Mouse (Mus musculus): ENCODE data around the gene Atp6v1fnb. TPM values are rescaled to one million over a fixed set of nuclear protein-coding genes. Genes with fewer than 3 reads are reported as not detected.

Gene Atp6v1fnb
- total RNA-seq, 2 experiments from 2014 or later: not detected

GRCm38 (mm10) chr6:29450667-29451066 lies 20.6 kb upstream of the Atp6v1fnb start:
- DNase-seq: no peak
- intact Hi-C loops (cut with DNase I; ENCODE audit: low total_unique reads): no loop called here

GRCm38 (mm10) chr6:29461502-29461901 lies 9.7 kb upstream of the Atp6v1fnb start:
- no peak for DNase-seq
- intact Hi-C loops (cut with DNase I; ENCODE audit: low total_unique reads): no loop called here

GRCm38 (mm10) chr6:29463388-29463787 lies 7.8 kb upstream of the Atp6v1fnb start:
- DNase-seq: no peak

GRCm38 (mm10) chr6:29467583-29468354 lies 3.5 kb upstream of the Atp6v1fnb start, which contains the start of gene Atp6v1f:
Atp6v1f (plus strand) TSS chr6:29467718.
- intact Hi-C loops (cut with DNase I; ENCODE audit: low total_unique reads): no loop called here
- peak; percentile 94 for DNase-seq

More at GRCm38 (mm10) chr6:29463388-29463787, 7.8 kb upstream of the Atp6v1fnb start:
- intact Hi-C loops (cut with DNase I; ENCODE audit: low total_unique reads): no loop called here

- intact Hi-C loops (cut with DNase I; ENCODE audit: low total_unique reads): no loop called here
- DNase-seq: no peak
These were observed 2.4 kb upstream of the Atp6v1fnb start for GRCm38 (mm10) chr6:29468851-29469250.

- intact Hi-C loops (cut with DNase I; ENCODE audit: low total_unique reads): loop anchor here (5.0 kb wide), 1 partner anchor 77 kb away; the partner anchor contains the start of gene Ccdc136
- DNase-seq: peak; percentile 70
These were observed 2.9 kb downstream of the Atp6v1fnb start for GRCm38 (mm10) chr6:29473941-29474691.

- intact Hi-C loops (cut with DNase I; ENCODE audit: low total_unique reads): loop anchor here (5.0 kb wide), 1 partner anchor 77 kb away; the partner anchor contains the start of gene Ccdc136
- no peak for DNase-seq
These were observed 3.5 kb downstream of the Atp6v1fnb start for GRCm38 (mm10) chr6:29474736-29475135.

GRCm38 (mm10) chr6:29482691-29483090 lies 11.5 kb downstream of the Atp6v1fnb start:
- DNase-seq: no peak
- intact Hi-C loops (cut with DNase I; ENCODE audit: low total_unique reads): no loop called here

- intact Hi-C loops (cut with DNase I; ENCODE audit: low total_unique reads): no loop called here
- peak; percentile 65 for DNase-seq
These were observed 13.7 kb downstream of the Atp6v1fnb start for GRCm38 (mm10) chr6:29484716-29485559.

- no peak for DNase-seq
- intact Hi-C loops (cut with DNase I; ENCODE audit: low total_unique reads): no loop called here
These were observed 14.7 kb downstream of the Atp6v1fnb start for GRCm38 (mm10) chr6:29485951-29486350.

- intact Hi-C loops (cut with DNase I; ENCODE audit: low total_unique reads): no loop called here
- peak; percentile 40 for DNase-seq
These were observed 22.9 kb downstream of the Atp6v1fnb start for GRCm38 (mm10) chr6:29494101-29494500.

GRCm38 (mm10) chr6:29496270-29496669 lies 25.0 kb downstream of the Atp6v1fnb start:
- no peak for DNase-seq
- intact Hi-C loops (cut with DNase I; ENCODE audit: low total_unique reads): no loop called here

GRCm38 (mm10) chr6:29497791-29498190 lies 26.6 kb downstream of the Atp6v1fnb start:
- intact Hi-C loops (cut with DNase I; ENCODE audit: low total_unique reads): no loop called here

GRCm38 (mm10) chr6:29500177-29500576 lies 28.9 kb downstream of the Atp6v1fnb start:
- intact Hi-C loops (cut with DNase I; ENCODE audit: low total_unique reads): no loop called here
- no peak for DNase-seq

More at GRCm38 (mm10) chr6:29497791-29498190, 26.6 kb downstream of the Atp6v1fnb start:
- DNase-seq: no peak

- intact Hi-C loops (cut with DNase I; ENCODE audit: low total_unique reads): no loop called here
- no peak for DNase-seq
These were observed 29.6 kb downstream of the Atp6v1fnb start for GRCm38 (mm10) chr6:29500810-29501209.

- intact Hi-C loops (cut with DNase I; ENCODE audit: low total_unique reads): no loop called here
- no peak for DNase-seq
These were observed 30.4 kb downstream of the Atp6v1fnb start for GRCm38 (mm10) chr6:29501599-29501998.

GRCm38 (mm10) chr6:29505493-29505892 lies 34.3 kb downstream of the Atp6v1fnb start:
- no peak for DNase-seq
- intact Hi-C loops (cut with DNase I; ENCODE audit: low total_unique reads): no loop called here

- intact Hi-C loops (cut with DNase I; ENCODE audit: low total_unique reads): no loop called here
- no peak for DNase-seq
These were observed 35.6 kb downstream of the Atp6v1fnb start for GRCm38 (mm10) chr6:29506834-29507233.

- peak; percentile 46 for DNase-seq
- intact Hi-C loops (cut with DNase I; ENCODE audit: low total_unique reads): no loop called here
These were observed 36.4 kb downstream of the Atp6v1fnb start, which contains the start of gene Kcp for GRCm38 (mm10) chr6:29507447-29508309. Kcp (minus strand) TSS chr6:29507952.

Data from gastrocnemius, postnatal 14 days (tissue).